Mouse (Mus musculus) liver, postnatal 0 days (tissue): ENCODE data around the gene Trem3.

Source experiments
- CTCF ChIP-seq: sonication (generic); IDR thresholded peaks from 2 replicates; pipeline ENCODE4 v1.5.1; 2016; ENCODE audit warnings: antibody characterized with exemption, low read depth
- EP300 ChIP-seq: IDR thresholded peaks from 2 replicates; pipeline ENCODE4 v1.6.1; 2016; ENCODE audit warnings: antibody characterized with exemption, low read depth, mild to moderate bottlenecking

GRCm38 (mm10) chr17:48301792-48302191, 54.2 kb downstream of the Trem3 start:
- TF ChIP-seq CTCF: no peak
- no peak for TF ChIP-seq EP300
